Mouse (Mus musculus): ENCODE measurements around the gene Tldc2. TPM values are rescaled to one million over a fixed set of nuclear protein-coding genes. Genes with fewer than 3 reads are reported as not detected.

The Tldc2 gene
- polyA plus RNA-seq, 1 experiment, result not detected

- no peaks in the 10 kb centered on the region for H3K4me1 ChIP-seq (ENCODE audit: control insufficient read depth, insufficient read depth, low read length)
- H3K4me3 ChIP-seq (ENCODE audit: insufficient read depth, low read length), result no peak overlapping the region
- TF ChIP-seq CTCF (IDR thresholded peaks at IDR 0.05; ENCODE audit: borderline replicate concordance, insufficient read depth, low read length) (no peak), POLR2A (IDR thresholded peaks at IDR 0.05; ENCODE audit: low read depth, low read length) (no peak)
- H3K27ac ChIP-seq (ENCODE audit: insufficient read depth, low read length), result no peak overlapping the region
Observed at GRCm38 (mm10) chr2:157048395-157049181, 38.3 kb upstream of the Tldc2 start.

- H3K27ac ChIP-seq (ENCODE audit: insufficient read depth, low read length), result no peak overlapping the region
Observed at GRCm38 (mm10) chr2:157049831-157050243, 37.0 kb upstream of the Tldc2 start.

GRCm38 (mm10) chr2:157052448-157052847, 34.4 kb upstream of the Tldc2 start:
- Histone ChIP-seq H3K4me1 (ENCODE audit: control insufficient read depth, insufficient read depth, low read length) (0 out of 2 replicates have a peak, but pooled peaks cover 3% of the 10 kb centered on the region), H3K27ac (ENCODE audit: insufficient read depth, low read length) (no peak overlapping the region), H3K4me3 (ENCODE audit: insufficient read depth, low read length) (no peak overlapping the region)
- TF ChIP-seq POLR2A (IDR thresholded peaks at IDR 0.05; ENCODE audit: low read depth, low read length) (no peak), CTCF (IDR thresholded peaks at IDR 0.05; ENCODE audit: borderline replicate concordance, insufficient read depth, low read length) (no peak)

More at GRCm38 (mm10) chr2:157049831-157050243, 37.0 kb upstream of the Tldc2 start:
- H3K4me1 ChIP-seq (ENCODE audit: control insufficient read depth, insufficient read depth, low read length), result no peaks in the 10 kb centered on the region
- TF ChIP-seq CTCF (IDR thresholded peaks at IDR 0.05; ENCODE audit: borderline replicate concordance, insufficient read depth, low read length), result no peak
- TF ChIP-seq POLR2A (IDR thresholded peaks at IDR 0.05; ENCODE audit: low read depth, low read length), result no peak
- no peak overlapping the region for H3K4me3 ChIP-seq (ENCODE audit: insufficient read depth, low read length)

GRCm38 (mm10) chr2:157053124-157053523, 33.7 kb upstream of the Tldc2 start:
- Histone ChIP-seq H3K4me3 (ENCODE audit: insufficient read depth, low read length) (no peak overlapping the region), H3K4me1 (ENCODE audit: control insufficient read depth, insufficient read depth, low read length) (0 out of 2 replicates have a peak, but pooled peaks cover 6% of the 10 kb centered on the region), H3K27ac (ENCODE audit: insufficient read depth, low read length) (no peak overlapping the region)
- TF ChIP-seq CTCF (IDR thresholded peaks at IDR 0.05; ENCODE audit: borderline replicate concordance, insufficient read depth, low read length), result no peak
- no peak for TF ChIP-seq POLR2A (IDR thresholded peaks at IDR 0.05; ENCODE audit: low read depth, low read length)

GRCm38 (mm10) chr2:157053787-157054186, 33.1 kb upstream of the Tldc2 start:
- Histone ChIP-seq H3K27ac (ENCODE audit: insufficient read depth, low read length) (no peak overlapping the region), H3K4me3 (ENCODE audit: insufficient read depth, low read length) (no peak overlapping the region), H3K4me1 (ENCODE audit: control insufficient read depth, insufficient read depth, low read length) (0 out of 2 replicates have a peak, but pooled peaks cover 6% of the 10 kb centered on the region)
- TF ChIP-seq POLR2A (IDR thresholded peaks at IDR 0.05; ENCODE audit: low read depth, low read length) (no peak), CTCF (IDR thresholded peaks at IDR 0.05; ENCODE audit: borderline replicate concordance, insufficient read depth, low read length) (no peak)

GRCm38 (mm10) chr2:157054297-157054696, 32.6 kb upstream of the Tldc2 start:
- no peak for TF ChIP-seq CTCF (IDR thresholded peaks at IDR 0.05; ENCODE audit: borderline replicate concordance, insufficient read depth, low read length)
- TF ChIP-seq POLR2A (IDR thresholded peaks at IDR 0.05; ENCODE audit: low read depth, low read length), result no peak
- 0 out of 2 replicates have a peak, but pooled peaks cover 6% of the 10 kb centered on the region for H3K4me1 ChIP-seq (ENCODE audit: control insufficient read depth, insufficient read depth, low read length)
- peak overlapping the region; percentile 57 for H3K27ac ChIP-seq (ENCODE audit: insufficient read depth, low read length)
- H3K4me3 ChIP-seq (ENCODE audit: insufficient read depth, low read length), result no peak overlapping the region

GRCm38 (mm10) chr2:157054816-157055215, 32.0 kb upstream of the Tldc2 start:
- peak overlapping the region; percentile 57 for H3K27ac ChIP-seq (ENCODE audit: insufficient read depth, low read length)
- TF ChIP-seq CTCF (IDR thresholded peaks at IDR 0.05; ENCODE audit: borderline replicate concordance, insufficient read depth, low read length) (no peak), POLR2A (IDR thresholded peaks at IDR 0.05; ENCODE audit: low read depth, low read length) (no peak)
- 0 out of 2 replicates have a peak, but pooled peaks cover 6% of the 10 kb centered on the region for H3K4me1 ChIP-seq (ENCODE audit: control insufficient read depth, insufficient read depth, low read length)
- no peak overlapping the region for H3K4me3 ChIP-seq (ENCODE audit: insufficient read depth, low read length)

- 0 out of 2 replicates have a peak, but pooled peaks cover 6% of the 10 kb centered on the region for H3K4me1 ChIP-seq (ENCODE audit: control insufficient read depth, insufficient read depth, low read length)
- no peak for TF ChIP-seq CTCF (IDR thresholded peaks at IDR 0.05; ENCODE audit: borderline replicate concordance, insufficient read depth, low read length)
- no peak for TF ChIP-seq POLR2A (IDR thresholded peaks at IDR 0.05; ENCODE audit: low read depth, low read length)
- no peak overlapping the region for H3K27ac ChIP-seq (ENCODE audit: insufficient read depth, low read length)
- H3K4me3 ChIP-seq (ENCODE audit: insufficient read depth, low read length), result no peak overlapping the region
Observed at GRCm38 (mm10) chr2:157055721-157056120, 31.1 kb upstream of the Tldc2 start.

- Histone ChIP-seq H3K4me1 (ENCODE audit: control insufficient read depth, insufficient read depth, low read length) (0 out of 2 replicates have a peak, but pooled peaks cover 6% of the 10 kb centered on the region), H3K4me3 (ENCODE audit: insufficient read depth, low read length) (no peak overlapping the region), H3K27ac (ENCODE audit: insufficient read depth, low read length) (no peak overlapping the region)
- TF ChIP-seq CTCF (IDR thresholded peaks at IDR 0.05; ENCODE audit: borderline replicate concordance, insufficient read depth, low read length) (no peak), POLR2A (IDR thresholded peaks at IDR 0.05; ENCODE audit: low read depth, low read length) (no peak)
Observed at GRCm38 (mm10) chr2:157057186-157057585, 29.7 kb upstream of the Tldc2 start.

- Histone ChIP-seq H3K4me3 (ENCODE audit: insufficient read depth, low read length) (no peak overlapping the region), H3K27ac (ENCODE audit: insufficient read depth, low read length) (no peak overlapping the region), H3K4me1 (ENCODE audit: control insufficient read depth, insufficient read depth, low read length) (0 out of 2 replicates have a peak, but pooled peaks cover 6% of the 10 kb centered on the region)
- TF ChIP-seq CTCF (IDR thresholded peaks at IDR 0.05; ENCODE audit: borderline replicate concordance, insufficient read depth, low read length) (no peak), POLR2A (IDR thresholded peaks at IDR 0.05; ENCODE audit: low read depth, low read length) (no peak)
Observed at GRCm38 (mm10) chr2:157057758-157058157, 29.1 kb upstream of the Tldc2 start.
